Mouse (Mus musculus): Measurements from ENCODE around the gene Pa2g4.
"Not testable (repeated sequence)": the region's sequence is repeated elsewhere in the genome, so short reads cannot be mapped to it uniquely, and the experiment has no call there.

Gene Pa2g4

DNA sequence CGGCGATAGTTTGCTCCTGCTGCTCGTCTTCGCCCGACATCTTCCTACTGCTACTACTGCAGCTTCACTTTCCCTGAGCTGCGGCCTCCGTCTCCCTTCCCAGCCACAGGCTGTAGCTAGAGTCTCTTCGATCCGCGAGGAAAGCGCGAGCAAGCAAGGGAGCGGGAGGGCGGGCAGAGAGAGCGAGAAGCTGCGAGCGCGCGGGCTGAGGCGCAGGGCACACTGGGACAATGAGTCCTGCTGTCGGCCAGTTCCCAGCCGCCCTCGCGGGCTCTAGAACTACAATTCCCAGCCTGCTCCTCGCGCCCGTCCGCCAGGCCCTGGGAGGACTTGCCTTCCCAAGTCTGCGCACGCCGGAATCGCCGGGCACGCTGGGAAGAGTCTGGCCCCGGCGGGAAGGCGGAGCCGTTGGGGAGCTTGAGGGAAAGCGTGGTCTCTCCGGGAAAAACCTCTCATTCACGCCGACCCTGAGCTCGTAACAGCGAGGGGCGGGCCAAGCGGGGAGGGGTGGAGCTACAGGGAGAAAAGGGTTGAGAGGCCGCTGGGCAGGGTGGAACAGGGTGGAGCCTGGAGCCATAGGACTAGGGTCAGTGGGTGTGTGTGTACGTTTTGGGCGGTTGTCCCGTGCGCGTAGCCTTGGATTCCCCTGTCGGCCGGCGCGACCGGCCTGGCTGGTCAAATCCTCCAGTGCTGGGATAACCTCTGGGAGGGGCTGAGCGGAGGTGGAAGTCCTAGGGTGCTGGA is at the start of gene Pa2g4:
TSS of gene Pa2g4 (minus strand) at position 200 of the 744 bp plus-strand sequence.
- peak; percentile 97 for DNase-seq (ENCODE audit: low read depth)

DNA sequence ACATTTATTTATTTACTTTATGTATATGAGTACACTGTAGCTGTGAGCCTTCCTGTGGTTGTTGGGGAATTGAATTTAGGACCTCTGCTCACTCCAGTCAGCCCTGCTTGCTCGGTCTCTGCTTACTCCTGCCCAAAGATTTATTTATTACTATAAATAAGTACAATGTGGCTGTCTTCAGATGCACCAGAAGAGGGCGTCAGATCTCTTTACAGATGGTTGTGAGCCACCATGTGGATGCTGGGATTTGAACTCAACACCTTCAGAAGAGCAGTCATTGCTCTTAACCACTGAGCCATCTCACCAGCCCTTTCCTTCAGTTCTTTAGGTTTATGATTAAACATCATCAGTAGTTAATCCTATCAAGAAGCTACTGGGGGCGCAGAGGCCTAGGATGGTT is 49.1 kb upstream of the Pa2g4 start:
- DNase-seq (ENCODE audit: low read depth) = no peak

DNA sequence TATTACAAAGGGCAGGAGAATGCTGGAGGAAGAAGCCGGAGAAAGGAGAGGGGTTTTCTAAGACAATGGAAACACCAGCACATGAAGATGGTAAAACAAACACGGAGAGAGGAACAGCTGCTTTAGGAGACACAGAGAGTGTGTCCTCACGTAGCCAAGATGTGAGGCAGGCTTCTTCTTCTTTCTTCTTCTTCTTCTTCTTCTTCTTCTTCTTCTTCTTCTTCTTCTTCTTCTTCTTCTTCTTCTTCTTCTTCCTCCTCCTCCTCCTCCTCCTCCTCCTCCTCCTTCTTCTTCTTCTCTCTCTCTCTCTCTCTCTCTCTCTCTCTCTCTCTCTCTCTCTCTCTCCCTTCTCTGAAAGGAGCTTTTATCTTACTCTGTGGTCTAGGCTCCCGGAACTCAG is 48.0 kb upstream of the Pa2g4 start:
- not testable (repeated sequence) for DNase-seq (ENCODE audit: low read depth)

DNA sequence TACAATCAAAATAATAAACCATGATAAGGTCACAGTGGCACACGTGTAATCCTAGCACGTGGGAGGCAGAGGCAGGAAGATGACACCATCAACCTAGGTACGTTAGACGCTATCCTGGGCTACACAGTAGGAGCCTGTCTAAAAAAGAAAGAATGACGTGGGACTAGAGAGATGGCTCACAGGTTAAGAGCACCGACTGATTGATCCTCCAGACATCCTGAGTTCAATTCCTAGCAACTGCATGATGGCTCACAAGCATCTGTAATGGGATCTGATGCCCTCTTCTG is 47.3 kb upstream of the Pa2g4 start:
- peak; percentile 74 for DNase-seq (ENCODE audit: low read depth)

DNA sequence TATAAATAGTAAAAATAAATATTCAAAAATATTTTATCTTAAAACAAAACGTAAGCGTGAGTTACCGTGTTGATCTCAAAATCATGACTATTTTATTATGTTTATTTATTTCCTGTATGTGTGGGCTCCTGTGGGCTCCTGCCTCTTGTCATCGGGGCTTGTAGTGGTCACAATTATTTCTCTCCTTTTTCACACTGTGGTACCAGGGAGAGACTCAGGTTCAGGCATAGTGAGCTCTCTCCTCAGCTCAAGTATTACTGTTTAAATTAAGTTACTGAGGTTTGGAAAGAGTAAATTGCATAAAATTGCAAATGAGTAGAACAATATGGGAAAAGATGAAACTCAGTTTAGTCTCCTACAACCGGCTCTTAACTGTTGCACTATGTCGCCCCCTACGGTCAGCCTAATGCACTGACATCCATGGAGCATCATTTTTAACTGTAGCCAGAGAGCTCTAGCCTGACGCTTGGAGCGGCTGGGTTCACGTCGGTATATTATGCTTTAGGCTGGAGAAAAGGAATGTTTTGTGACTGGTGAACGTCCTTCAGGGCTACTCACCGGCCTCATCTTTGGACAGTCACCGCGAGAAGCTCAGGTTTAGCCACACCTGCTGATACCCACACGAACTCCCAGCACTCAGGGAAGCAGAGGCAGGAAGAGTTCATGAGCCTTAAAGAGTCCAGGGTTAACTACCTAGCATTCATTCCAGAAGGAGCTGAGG is 46.8 kb upstream of the Pa2g4 start:
- peak; percentile 95 for DNase-seq (ENCODE audit: low read depth)

DNA sequence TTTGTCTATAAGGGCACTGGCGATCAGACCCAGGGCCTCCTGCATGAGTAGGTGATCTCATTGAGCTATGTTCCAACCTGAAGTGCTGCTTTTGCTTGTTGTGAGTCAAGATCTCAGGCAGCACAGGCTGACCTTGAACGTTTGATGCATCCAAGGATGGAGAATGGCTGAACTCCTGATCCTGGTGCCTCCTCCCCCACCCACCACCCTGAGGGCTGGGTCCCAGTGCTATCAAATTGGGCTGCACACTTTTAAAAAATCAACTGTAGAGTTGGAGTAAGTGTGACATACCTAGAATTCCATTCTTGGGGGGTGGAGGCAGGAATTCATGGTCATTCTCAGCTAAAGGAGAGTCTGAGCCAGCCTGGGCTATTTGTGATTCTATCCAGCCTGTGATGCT is 40.7 kb upstream of the Pa2g4 start:
- no peak for DNase-seq (ENCODE audit: low read depth)

DNA sequence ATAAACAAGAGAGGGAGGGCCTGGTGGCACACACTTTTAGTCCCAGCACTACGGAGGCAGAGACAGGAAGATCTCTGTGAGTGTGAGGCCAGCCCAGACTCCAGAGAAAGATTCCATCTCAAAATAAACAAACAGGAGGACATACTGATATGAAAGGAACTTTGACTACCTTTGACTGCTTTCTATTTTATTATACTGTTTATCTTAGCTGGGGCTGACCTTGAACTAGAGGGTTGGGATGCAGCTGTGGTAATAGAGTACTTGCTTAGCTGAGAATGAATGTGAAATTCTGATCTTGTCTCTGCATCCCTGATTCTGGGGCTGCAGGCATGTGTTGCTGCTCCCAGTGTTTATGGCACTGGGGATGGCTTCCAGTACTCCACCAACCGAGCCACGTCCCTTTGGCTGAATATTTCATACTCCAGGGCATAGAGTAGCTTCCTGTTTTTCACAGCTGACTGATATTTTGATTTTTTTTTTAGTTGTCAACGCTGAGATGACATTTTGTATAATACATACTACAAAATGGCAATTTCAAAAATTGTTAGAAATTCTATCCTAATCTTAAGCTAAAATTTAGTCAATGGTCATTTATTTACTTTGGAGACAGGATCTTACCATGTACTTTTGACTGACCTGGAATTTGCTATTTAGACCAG is 36.8 kb upstream of the Pa2g4 start:
- no peak for DNase-seq (ENCODE audit: low read depth)

DNA sequence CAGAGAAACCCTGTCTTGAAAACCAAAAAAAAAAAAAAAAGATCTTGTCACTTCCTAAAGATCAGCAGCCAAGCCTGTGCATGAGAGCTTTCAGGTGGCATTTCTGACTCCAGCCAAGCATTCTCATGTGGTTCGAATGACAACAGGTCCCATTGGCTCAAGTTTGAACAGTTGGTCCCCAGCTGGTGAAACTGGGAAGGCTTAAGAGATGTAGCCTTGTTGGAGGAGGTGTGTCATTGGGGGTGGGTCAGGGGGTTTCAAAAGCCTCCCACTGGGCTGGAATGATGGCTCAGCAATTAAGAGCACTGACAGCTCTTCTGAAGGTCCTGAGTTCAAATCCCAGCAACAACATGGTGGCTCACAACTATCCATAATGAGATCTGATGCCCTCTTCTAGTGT is 35.7 kb upstream of the Pa2g4 start:
- DNase-seq (ENCODE audit: low read depth) = no peak

DNA sequence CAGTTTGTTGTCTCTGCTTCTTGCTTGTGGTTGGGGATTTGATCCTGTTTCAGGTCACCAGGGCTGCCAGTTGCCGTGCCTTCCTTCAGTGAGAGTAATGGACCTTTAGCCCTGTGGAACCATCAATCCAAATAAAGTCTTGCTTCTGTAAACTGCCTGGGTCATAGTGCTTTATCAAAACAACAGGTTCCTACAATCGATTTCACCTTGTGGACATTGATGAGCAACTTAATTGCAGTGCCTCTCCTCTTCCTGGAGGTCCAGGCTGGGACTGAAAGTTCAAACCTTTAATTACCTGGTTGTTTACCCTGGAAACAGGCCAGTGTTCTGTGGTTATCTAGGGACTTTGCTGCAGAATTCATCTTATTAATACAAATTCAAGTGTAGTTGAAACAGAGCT is 32.7 kb upstream of the Pa2g4 start:
- no peak for DNase-seq (ENCODE audit: low read depth)

DNA sequence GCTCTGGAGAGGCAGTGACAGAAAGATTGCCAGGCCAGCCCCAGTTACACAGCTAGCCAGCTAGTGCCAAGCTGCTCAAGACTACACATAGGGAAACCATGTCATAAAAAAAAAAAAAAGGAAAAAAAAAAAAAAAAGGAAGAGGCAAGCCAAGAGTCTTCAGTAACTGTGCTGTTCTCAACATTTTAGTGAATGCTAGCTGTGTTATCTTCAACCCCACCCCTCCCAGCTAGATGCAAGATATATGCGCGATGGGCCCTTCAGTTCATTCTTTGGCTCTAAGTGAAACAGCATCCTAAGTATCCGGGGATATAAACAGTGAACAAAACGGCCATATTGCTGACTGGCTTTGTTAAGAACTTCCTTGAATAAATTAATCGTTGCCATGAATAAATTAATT is 27.0 kb upstream of the Pa2g4 start:
- no peak for DNase-seq (ENCODE audit: low read depth)

DNA sequence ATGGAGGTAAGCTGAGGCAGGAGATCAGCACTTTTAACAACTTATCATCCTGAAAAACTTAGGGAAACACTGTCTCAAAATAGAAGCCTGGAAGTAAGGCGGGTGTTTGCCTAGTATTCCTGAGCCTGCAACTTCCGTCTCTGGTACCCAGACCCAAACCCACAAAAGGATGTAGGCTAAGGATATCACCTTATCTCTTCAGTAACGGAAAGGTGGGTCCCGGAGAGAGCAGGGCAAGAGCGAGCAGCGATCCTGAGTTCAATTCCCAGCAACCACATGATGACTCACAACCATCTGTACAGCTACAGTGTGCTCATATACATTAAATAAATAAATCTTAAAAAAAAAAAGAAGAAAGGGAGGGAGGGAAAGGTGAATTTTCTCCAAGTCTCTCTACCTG is 25.6 kb upstream of the Pa2g4 start:
- no peak for DNase-seq (ENCODE audit: low read depth)

DNA sequence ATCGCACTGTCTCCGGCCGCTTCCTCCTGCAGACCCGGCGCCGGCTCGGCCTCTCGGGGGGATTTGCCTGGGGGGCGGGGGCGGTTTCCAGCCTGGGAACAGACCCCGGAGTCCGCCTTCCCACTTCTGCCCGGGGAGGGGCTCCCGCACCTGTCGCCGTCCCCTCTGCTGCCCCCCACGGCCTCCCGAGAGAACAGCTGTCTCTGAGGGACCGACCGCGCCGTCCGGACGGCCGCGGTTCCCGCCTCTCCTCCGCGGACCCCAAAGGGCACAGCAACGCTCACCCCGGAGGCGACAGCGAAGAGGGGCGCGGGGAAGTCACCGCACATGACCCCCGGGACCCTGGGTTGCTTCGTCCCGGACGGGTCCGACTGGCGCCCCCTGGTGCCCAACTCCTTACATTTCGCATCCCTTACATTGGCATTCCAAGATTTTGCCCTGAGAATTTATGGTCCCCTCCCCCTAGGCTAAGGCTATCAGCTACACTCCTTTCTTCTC is 24.5 kb upstream of the Pa2g4 start:
- peak; percentile 67 for DNase-seq (ENCODE audit: low read depth)

DNA sequence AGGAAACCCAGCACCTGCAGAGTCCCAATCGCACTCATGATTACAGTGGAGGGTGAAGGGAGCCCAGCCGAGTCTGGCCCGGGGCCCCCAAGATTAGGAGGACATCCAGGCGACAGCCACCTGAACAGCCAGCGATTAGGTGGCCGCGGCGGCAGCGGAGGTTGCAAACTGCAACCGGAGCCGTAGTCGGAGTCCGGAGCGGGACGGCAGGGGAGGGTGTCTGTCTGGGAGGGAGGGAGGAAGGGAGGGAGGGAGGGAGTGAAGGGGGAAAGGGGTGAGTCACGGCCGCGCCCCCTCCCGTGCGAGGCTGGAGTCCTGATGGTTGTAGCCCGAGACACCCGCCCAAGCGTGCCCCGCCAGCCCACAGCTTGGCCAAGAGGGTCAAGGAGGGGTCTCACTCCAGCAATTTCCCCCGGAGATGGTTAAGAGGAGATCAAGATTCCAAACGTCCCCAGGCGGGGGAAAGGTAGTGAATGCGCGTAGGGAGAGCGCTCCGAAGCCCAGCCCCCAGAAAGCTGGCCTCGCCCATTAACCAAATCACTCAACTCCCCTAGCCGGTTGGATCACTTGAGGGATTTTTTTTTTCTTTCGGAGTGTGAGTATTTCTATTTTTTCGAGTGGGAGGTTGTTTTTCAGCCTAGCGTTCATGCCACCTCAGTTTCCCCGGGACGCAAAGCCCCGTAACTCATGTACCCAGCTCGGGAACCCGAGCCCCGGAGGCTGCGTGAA is 23.8 kb upstream of the Pa2g4 start, which contains the start of gene Erbb3:
TSS of gene Erbb3 (minus strand) at position 189 of the 729 bp plus-strand sequence.
- DNase-seq (ENCODE audit: low read depth) = peak; percentile 79

DNA sequence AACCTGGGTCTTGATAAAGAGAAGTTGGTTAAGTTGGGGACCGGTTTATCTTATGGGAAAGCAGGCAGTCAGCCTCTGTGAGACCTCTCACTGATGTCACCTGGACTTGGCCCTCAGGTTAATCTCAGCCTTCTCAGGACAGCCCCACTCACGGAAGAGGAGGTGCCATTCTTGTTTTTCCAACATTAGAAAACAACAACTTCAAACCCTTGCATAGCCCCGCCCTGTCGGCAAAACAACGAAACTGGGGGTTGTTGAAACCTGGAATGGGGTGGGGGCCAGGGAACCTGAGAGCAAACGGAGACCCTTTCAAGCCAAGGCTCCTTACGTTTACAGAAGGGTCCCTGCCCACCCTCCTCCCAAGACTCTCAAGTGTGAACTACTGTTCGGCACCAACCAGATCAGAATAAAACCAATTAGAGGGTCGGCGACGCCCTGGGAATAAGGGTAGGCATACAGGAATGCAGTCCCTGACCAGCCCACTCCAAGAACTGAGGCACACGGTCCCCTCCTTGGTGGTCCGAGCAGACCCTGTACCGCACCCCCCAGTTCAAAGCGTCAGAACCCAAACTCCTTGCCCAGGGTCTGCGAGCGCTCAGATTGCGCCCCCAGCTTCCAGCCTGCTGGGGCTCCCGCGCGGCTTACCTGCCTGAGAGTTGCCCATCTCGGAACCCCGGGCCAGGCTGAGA is 23.1 kb upstream of the Pa2g4 start:
- DNase-seq (ENCODE audit: low read depth) = peak; percentile 35

DNA sequence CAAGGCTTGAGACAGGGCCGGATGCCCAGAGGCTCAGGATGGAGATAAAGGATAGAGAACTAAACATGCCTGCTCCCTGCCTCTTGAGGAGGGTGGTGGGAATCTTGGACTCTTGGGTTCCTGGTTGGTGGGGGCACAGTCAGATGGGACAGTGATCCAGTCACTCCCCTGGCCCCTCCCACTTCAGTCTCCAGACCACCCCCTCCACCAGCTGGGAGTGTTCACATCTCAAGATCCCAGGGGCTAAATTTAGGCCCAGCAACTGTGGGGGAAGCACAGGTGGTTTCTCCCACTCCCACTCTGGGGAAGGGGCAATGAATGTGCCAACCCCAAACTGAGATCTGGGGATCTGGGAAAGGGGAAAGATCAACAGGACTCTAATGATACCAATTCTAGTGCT is 22.3 kb upstream of the Pa2g4 start:
- DNase-seq (ENCODE audit: low read depth) = no peak

DNA sequence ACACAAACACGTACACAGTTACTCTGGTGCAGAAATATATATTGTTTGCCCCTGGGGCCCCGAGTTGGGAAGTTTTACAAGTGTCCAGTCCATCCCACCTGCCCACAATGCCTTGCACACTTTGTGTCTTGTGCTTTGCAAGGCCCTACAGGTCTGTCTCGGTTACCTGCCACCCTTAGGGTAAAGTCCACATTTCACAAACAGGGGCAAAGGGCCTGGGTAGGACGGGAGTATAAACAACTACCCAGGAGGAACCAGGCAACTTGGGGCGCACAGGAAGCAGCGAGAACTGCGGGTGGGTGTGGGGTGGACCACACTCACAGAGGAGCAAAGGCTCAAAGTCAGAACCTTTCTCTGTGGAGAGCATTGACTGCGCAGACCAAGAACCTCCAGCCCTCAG is 21.9 kb upstream of the Pa2g4 start:
- DNase-seq (ENCODE audit: low read depth) = peak; percentile 33

DNA sequence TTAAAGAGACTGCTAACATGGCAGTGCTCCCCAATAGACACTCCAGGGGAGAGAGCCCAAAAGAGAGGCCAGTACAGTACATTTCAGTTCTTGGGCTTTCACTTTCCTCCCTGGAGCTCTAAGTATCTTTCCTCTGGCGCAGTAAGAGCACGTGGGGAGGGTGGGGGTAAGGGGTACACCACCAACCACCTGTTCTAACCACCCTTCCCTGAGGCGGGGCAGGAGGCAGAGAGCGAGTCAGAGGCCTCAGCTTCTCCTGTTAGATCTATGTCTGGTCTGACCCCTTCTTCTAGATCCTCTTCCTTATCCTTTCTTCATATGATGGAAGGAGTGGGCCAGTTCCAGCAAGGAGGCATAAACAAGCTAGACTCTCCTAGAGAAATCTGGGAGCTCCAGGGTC is 21.3 kb upstream of the Pa2g4 start:
- DNase-seq (ENCODE audit: low read depth) = peak; percentile 23

DNA sequence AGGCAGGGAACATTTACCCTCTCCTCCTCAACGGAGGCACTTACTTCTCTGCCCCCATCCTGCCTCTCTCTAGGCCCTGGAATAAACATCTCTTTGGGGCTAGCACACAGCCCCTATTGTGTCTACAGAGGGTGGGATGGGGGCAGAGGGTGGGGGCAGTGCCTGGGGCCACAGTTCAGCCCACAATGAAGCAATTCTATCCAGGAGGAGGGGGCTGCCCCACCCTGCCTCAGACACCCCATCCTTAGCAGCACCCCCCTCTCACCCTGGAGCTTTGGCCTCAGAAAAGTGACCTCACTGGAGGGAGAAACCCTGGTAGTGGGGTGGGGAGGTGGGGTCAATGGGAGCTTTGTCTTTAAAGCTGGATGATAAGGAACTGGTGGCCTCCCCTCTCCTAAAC is 20.8 kb upstream of the Pa2g4 start:
- no peak for DNase-seq (ENCODE audit: low read depth)

DNA sequence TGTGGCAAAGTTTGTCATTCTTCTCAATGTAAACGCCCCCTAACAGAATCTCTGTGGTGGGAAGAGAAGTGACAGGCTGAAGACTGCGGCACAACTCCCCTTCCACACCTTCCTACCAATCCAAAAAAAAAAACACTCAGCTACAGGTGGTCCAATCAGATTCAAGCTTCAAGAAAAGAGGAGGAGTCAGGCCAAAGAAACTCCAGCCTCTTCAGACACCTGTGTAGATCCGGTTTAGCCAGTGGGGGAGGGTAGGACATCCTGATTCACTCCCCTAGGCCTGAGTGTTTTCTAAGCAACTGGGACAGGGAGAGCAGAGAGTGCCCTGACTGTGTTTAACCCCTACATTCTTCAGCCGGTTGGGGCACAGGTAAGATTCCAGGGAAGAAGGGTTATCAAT is 18.6 kb upstream of the Pa2g4 start:
- DNase-seq (ENCODE audit: low read depth) = peak; percentile 28

DNA sequence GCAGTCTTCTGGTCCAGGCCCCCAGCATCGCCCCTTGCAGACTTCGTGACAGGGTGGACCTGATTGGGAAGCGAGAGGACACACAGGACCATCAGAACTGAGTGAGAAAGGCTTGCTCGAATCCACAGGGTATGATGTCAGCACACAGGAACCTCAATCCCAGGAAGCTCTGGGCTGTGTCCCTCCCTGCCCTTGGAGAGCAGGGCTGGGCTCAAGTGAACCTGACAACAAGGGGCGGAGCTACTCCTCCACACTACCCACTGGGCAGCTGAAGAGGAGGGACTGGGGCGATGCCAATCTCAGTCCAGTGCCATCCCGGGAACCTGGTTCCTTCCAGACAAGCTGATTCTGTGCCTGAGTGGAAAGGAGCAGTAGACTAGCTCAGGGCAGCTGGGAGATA is 17.9 kb upstream of the Pa2g4 start:
- no peak for DNase-seq (ENCODE audit: low read depth)

DNA sequence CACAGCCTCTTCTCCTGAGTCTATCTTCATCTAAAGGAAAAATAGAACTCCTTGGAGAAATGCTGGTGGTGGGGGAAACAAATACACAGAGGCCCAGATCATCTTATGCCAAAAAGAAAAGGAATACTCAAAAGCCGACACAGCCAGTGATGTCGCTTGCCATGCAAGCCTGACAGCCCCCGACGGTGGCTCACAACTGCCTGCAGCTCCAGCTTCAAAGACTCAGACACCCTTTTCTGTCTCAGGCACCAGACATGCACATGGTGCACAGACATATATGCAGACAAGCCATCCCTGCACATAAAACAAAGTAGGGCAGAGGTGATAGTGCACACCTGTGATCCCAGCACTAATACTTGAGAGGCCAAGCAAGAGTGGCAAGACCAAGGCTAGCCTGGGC is 13.9 kb upstream of the Pa2g4 start:
- DNase-seq (ENCODE audit: low read depth) = no peak

DNA sequence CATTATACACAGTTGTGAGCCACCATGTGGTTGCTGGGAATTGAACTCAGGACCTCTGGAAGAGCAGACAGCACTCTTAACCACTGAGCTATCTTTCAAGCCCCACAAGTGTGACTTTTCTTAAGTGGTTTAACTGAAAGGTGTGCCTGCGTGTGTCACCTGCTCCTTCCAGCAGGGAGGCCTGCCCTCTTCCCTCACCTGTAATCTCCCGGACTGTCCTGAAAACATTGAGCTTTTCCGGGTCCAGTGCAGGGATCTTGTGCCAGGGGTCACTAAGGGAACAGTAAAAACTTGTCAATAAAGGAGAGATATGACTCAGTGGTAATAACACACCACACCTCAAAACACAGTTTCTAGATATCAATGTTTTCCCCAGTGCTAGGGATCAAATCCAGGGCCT is 13.5 kb upstream of the Pa2g4 start:
- no peak for DNase-seq (ENCODE audit: low read depth)
